Mouse (Mus musculus): ENCODE data around the gene Rab6b. TPM values are rescaled to one million over a fixed set of nuclear protein-coding genes. Genes with fewer than 3 reads are reported as not detected.
"Not testable (repeated sequence)": the region's sequence is repeated elsewhere in the genome, so short reads cannot be mapped to it uniquely, and the experiment has no call there.

The Rab6b gene
- polyA plus RNA-seq, 1 experiment from 2014 or later, result 5.6 TPM

- Histone ChIP-seq H3K27ac (no peak overlapping the region), H3K36me3 (peaks cover 4% of the 10 kb centered on the region; the same call in 1 of the 2 replicates), H3K9me3 (no peaks in the 10 kb centered on the region), H3K4me3 (replicated peaks) (no peak overlapping the region), H3K27me3 (replicated peaks) (no peaks in the 10 kb centered on the region), H3K9ac (no peak overlapping the region), H3K4me2 (no peak overlapping the region), H3K4me1 (no peaks in the 10 kb centered on the region)
- WGBS, result 67% methylated on average over 8 of the region's 8 CpGs
- no peak for ATAC-seq (ENCODE audit: insufficient read depth, low FRiP score, low read depth)
These were observed 29.2 kb upstream of the Rab6b start for GRCm38 (mm10) chr9:103082246-103082975.

GRCm38 (mm10) chr9:103083405-103083804 is 28.2 kb upstream of the Rab6b start:
- Histone ChIP-seq H3K4me3 (replicated peaks) (no peak overlapping the region), H3K4me1 (no peaks in the 10 kb centered on the region), H3K36me3 (no peaks in the 10 kb centered on the region), H3K27ac (no peak overlapping the region), H3K9ac (no peak overlapping the region), H3K4me2 (no peak overlapping the region), H3K27me3 (replicated peaks) (no peaks in the 10 kb centered on the region), H3K9me3 (no peaks in the 10 kb centered on the region)
- WGBS, result 73% methylated on average over 3 of the region's 3 CpGs
- ATAC-seq (ENCODE audit: insufficient read depth, low FRiP score, low read depth), result no peak

GRCm38 (mm10) chr9:103086736-103087135 is 24.9 kb upstream of the Rab6b start:
- Histone ChIP-seq H3K4me3 (replicated peaks) (no peak overlapping the region), H3K9me3 (no peaks in the 10 kb centered on the region), H3K27ac (no peak overlapping the region), H3K4me2 (no peak overlapping the region), H3K4me1 (peaks cover 16% of the 10 kb centered on the region; the same call in 1 of the 2 replicates), H3K27me3 (replicated peaks) (no peaks in the 10 kb centered on the region), H3K36me3 (no peaks in the 10 kb centered on the region), H3K9ac (no peak overlapping the region)
- no peak for ATAC-seq (ENCODE audit: insufficient read depth, low FRiP score, low read depth)
- WGBS, result 89% methylated on average over 6 of the region's 6 CpGs

- no peak overlapping the region for H3K4me3 ChIP-seq (replicated peaks)
- H3K9ac ChIP-seq, result no peak overlapping the region
- WGBS, result 58% methylated on average over 8 of the region's 8 CpGs
- peaks cover 17% of the 10 kb centered on the region; the same call in 1 of the 2 replicates for H3K4me1 ChIP-seq
- H3K4me2 ChIP-seq, result no peak overlapping the region
- no peaks in the 10 kb centered on the region for H3K36me3 ChIP-seq
- no peak overlapping the region for H3K27ac ChIP-seq
- no peaks in the 10 kb centered on the region for H3K27me3 ChIP-seq (replicated peaks)
- no peak for ATAC-seq (ENCODE audit: insufficient read depth, low FRiP score, low read depth)
- no peaks in the 10 kb centered on the region for H3K9me3 ChIP-seq
These were observed 24.3 kb upstream of the Rab6b start for GRCm38 (mm10) chr9:103087301-103087700.

GRCm38 (mm10) chr9:103088661-103089060 is 22.9 kb upstream of the Rab6b start:
- no peaks in the 10 kb centered on the region for H3K9me3 ChIP-seq
- H3K4me3 ChIP-seq (replicated peaks), result no peak overlapping the region
- no peaks in the 10 kb centered on the region for H3K27me3 ChIP-seq (replicated peaks)
- no peak overlapping the region for H3K9ac ChIP-seq
- ATAC-seq (ENCODE audit: insufficient read depth, low FRiP score, low read depth), result no peak
- H3K4me2 ChIP-seq, result no peak overlapping the region
- H3K4me1 ChIP-seq, result peaks cover 22% of the 10 kb centered on the region; the same call in 1 of the 2 replicates
- no peak overlapping the region for H3K27ac ChIP-seq
- no peaks in the 10 kb centered on the region for H3K36me3 ChIP-seq
- 72% methylated on average over 2 of the region's 2 CpGs for WGBS

GRCm38 (mm10) chr9:103090116-103090875 is 21.3 kb upstream of the Rab6b start:
- peak; percentile 92 for ATAC-seq (ENCODE audit: insufficient read depth, low FRiP score, low read depth)

GRCm38 (mm10) chr9:103091039-103091883 is 20.3 kb upstream of the Rab6b start:
- 73% methylated on average over 16 of the region's 16 CpGs for WGBS
- H3K27me3 ChIP-seq (replicated peaks), result no peaks in the 10 kb centered on the region

More at GRCm38 (mm10) chr9:103090116-103090875, 21.3 kb upstream of the Rab6b start:
- Histone ChIP-seq H3K4me2 (peak overlapping the region; percentile 3; the same call in 1 of the 2 replicates), H3K9ac (no peak overlapping the region), H3K9me3 (no peaks in the 10 kb centered on the region), H3K27ac (peak overlapping the region; percentile 75), H3K36me3 (no peaks in the 10 kb centered on the region), H3K27me3 (replicated peaks) (no peaks in the 10 kb centered on the region), H3K4me1 (peaks cover 22% of the 10 kb centered on the region; the same call in 1 of the 2 replicates), H3K4me3 (replicated peaks) (no peak overlapping the region)
- WGBS, result 27% methylated on average over 9 of the region's 9 CpGs

GRCm38 (mm10) chr9:103092248-103092647 is 19.3 kb upstream of the Rab6b start:
- WGBS, result 2% methylated on average over 19 of the region's 19 CpGs
- Histone ChIP-seq H3K27me3 (replicated peaks) (no peaks in the 10 kb centered on the region), H3K9ac (peak overlapping the region; percentile 45; the same call in 1 of the 2 replicates), H3K36me3 (no peaks in the 10 kb centered on the region), H3K4me3 (replicated peaks) (peak overlapping the region; percentile 40), H3K27ac (no peak overlapping the region), H3K4me2 (peak overlapping the region; percentile 87), H3K9me3 (no peaks in the 10 kb centered on the region), H3K4me1 (peaks cover 22% of the 10 kb centered on the region; the same call in 1 of the 2 replicates)
- ATAC-seq (ENCODE audit: insufficient read depth, low FRiP score, low read depth), result peak; percentile 72

More at GRCm38 (mm10) chr9:103091039-103091883, 20.3 kb upstream of the Rab6b start:
- no peaks in the 10 kb centered on the region for H3K36me3 ChIP-seq
- peak overlapping the region; percentile 75 for H3K27ac ChIP-seq
- peaks cover 22% of the 10 kb centered on the region; the same call in 1 of the 2 replicates for H3K4me1 ChIP-seq
- peak overlapping the region; percentile 3; the same call in 1 of the 2 replicates for H3K4me2 ChIP-seq
- no peak for ATAC-seq (ENCODE audit: insufficient read depth, low FRiP score, low read depth)
- H3K4me3 ChIP-seq (replicated peaks), result no peak overlapping the region
- H3K9me3 ChIP-seq, result no peaks in the 10 kb centered on the region
- no peak overlapping the region for H3K9ac ChIP-seq

GRCm38 (mm10) chr9:103093681-103094080 is 17.9 kb upstream of the Rab6b start:
- no peak overlapping the region for H3K4me2 ChIP-seq
- H3K9me3 ChIP-seq, result no peaks in the 10 kb centered on the region
- H3K36me3 ChIP-seq, result no peaks in the 10 kb centered on the region
- peaks cover 20% of the 10 kb centered on the region; the same call in 1 of the 2 replicates for H3K4me1 ChIP-seq
- H3K4me3 ChIP-seq (replicated peaks), result no peak overlapping the region
- ATAC-seq (ENCODE audit: insufficient read depth, low FRiP score, low read depth), result no peak
- H3K9ac ChIP-seq, result no peak overlapping the region
- 72% methylated on average over 3 of the region's 3 CpGs for WGBS
- H3K27ac ChIP-seq, result no peak overlapping the region
- no peaks in the 10 kb centered on the region for H3K27me3 ChIP-seq (replicated peaks)

- H3K9me3 ChIP-seq, H3K9ac ChIP-seq, H3K36me3 ChIP-seq: not testable (repeated sequence)
- ATAC-seq (ENCODE audit: insufficient read depth, low FRiP score, low read depth), result peak; percentile 27; the same call in 1 of the 2 replicates
- H3K27ac ChIP-seq, result 0 out of 2 replicates have a peak overlapping the region, but pooled peaks have one; percentile 2
- H3K27me3 ChIP-seq (replicated peaks), result peaks cover 32% of the 10 kb centered on the region
- peak overlapping the region; percentile 34 for H3K4me3 ChIP-seq (replicated peaks)
- WGBS, result 25% methylated on average over 9 of the region's 14 CpGs
- H3K4me2 ChIP-seq, result peak overlapping the region; percentile 41
- H3K4me1 ChIP-seq, result peaks cover 19% of the 10 kb centered on the region
These were observed 3.2 kb upstream of the Rab6b start for GRCm38 (mm10) chr9:103108341-103108798.

All from stomach, embryonic 15.5 days (tissue).